Mouse (Mus musculus): ENCODE data around the gene Acss1. TPM values are rescaled to one million over a fixed set of nuclear protein-coding genes. Genes with fewer than 3 reads are reported as not detected.

The Acss1 gene
- total and polyA plus RNA-seq, 3 experiments, result 256 to 332 (median 301) TPM

GRCm38 (mm10) chr2:150688541-150689186 lies 20.4 kb upstream of the Acss1 start:
- no peak overlapping the region for H3K9ac ChIP-seq (ENCODE audit: low read depth, low read length)
- 0 out of 2 replicates have a peak, but pooled peaks have one; percentile 1 for TF ChIP-seq CTCF (IDR thresholded peaks at IDR 0.05)
- TF ChIP-seq EP300 (IDR thresholded peaks at IDR 0.05; ENCODE audit: insufficient read depth, low read depth, low read length), result no peak
- peak; percentile 65 to 75 for DNase-seq
- H3K4me1 ChIP-seq (ENCODE audit: control insufficient read depth, insufficient read depth, low read length), result no peaks in the 10 kb centered on the region
- peak overlapping the region; percentile 22 for H3K4me3 ChIP-seq
- H3K36me3 ChIP-seq (ENCODE audit: control insufficient read depth, insufficient read depth, low read length), result no peaks in the 10 kb centered on the region
- no peak overlapping the region for H3K27ac ChIP-seq
- H3K79me2 ChIP-seq (replicated peaks; ENCODE audit: control insufficient read depth, insufficient read depth, low read length), result no peaks in the 10 kb centered on the region
- WGBS, result under 1% methylated on average over 44 of the region's 44 CpGs
- intact Hi-C loops (cut with DNase I), result no loop called here
- peaks cover 12% of the 10 kb centered on the region for H3K27me3 ChIP-seq (ENCODE audit: control insufficient read depth, insufficient read depth, low read length)

DNA sequence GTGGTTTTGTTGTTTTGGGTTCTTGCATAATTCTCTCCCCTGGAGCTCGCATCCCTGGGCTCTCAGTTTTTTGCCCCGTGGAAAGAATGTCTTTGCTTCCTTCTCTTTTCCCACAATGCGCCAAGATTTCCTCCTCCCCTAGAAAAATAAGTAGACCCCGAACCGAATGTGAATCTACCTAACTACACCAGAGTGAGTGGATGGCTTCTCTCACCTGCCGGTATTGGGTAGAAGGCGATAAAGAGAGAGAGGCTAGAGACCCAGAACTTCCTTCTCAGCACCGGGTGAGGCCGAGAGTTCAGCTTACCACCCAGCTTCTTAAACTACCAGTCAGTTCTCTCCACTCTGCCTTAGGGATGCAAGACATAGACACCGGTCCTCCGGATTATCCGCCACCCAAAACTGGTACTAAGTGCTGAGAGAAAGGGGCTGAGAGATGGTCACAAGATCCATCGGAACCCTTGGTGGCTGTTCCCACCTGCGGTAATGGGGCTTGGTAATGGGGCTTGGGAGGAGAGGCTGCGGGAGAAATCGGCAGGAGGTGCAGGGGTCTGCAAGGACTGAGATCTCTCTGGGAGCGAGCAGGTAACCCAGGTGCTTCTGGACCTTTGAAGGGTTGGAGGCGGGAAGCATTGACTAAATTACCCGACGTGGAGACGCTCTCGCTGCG lies 19.7 kb upstream of the Acss1 start:
- H3K4me1 ChIP-seq (ENCODE audit: control insufficient read depth, insufficient read depth, low read length), result no peaks in the 10 kb centered on the region
- H3K9ac ChIP-seq (ENCODE audit: low read depth, low read length), result no peak overlapping the region
- WGBS, result 5% methylated on average over 23 of the region's 23 CpGs
- H3K36me3 ChIP-seq (ENCODE audit: control insufficient read depth, insufficient read depth, low read length), result no peaks in the 10 kb centered on the region
- TF ChIP-seq POLR2A (IDR thresholded peaks at IDR 0.05; ENCODE audit: insufficient read depth, low read depth, low read length) (no peak), CTCF (IDR thresholded peaks at IDR 0.05) (no peak)
- peaks cover 12% of the 10 kb centered on the region for H3K27me3 ChIP-seq (ENCODE audit: control insufficient read depth, insufficient read depth, low read length)
- intact Hi-C loops (cut with DNase I), result no loop called here
- no peaks in the 10 kb centered on the region for H3K79me2 ChIP-seq (replicated peaks; ENCODE audit: control insufficient read depth, insufficient read depth, low read length)
- H3K27ac ChIP-seq, result no peak overlapping the region
- DNase-seq, result no peak
- H3K4me3 ChIP-seq, result peak overlapping the region; percentile 22; the same call in 1 of the 2 replicates

GRCm38 (mm10) chr2:150685389-150685788 lies 17.1 kb upstream of the Acss1 start:
- WGBS, result 86% methylated on average over 9 of the region's 9 CpGs

GRCm38 (mm10) chr2:150684451-150684850 lies 16.2 kb upstream of the Acss1 start:
- 84% methylated on average over 12 of the region's 12 CpGs for WGBS
- H3K4me3 ChIP-seq, result no peak overlapping the region
- H3K36me3 ChIP-seq (ENCODE audit: control insufficient read depth, insufficient read depth, low read length), result no peaks in the 10 kb centered on the region
- DNase-seq, result no peak
- TF ChIP-seq CTCF (IDR thresholded peaks at IDR 0.05) (no peak), POLR2A (IDR thresholded peaks at IDR 0.05; ENCODE audit: insufficient read depth, low read depth, low read length) (no peak), EP300 (IDR thresholded peaks at IDR 0.05; ENCODE audit: insufficient read depth, low read depth, low read length) (no peak)
- no peak overlapping the region for H3K9ac ChIP-seq (ENCODE audit: low read depth, low read length)
- no peaks in the 10 kb centered on the region for H3K79me2 ChIP-seq (replicated peaks; ENCODE audit: control insufficient read depth, insufficient read depth, low read length)
- no peak overlapping the region for H3K27ac ChIP-seq
- H3K4me1 ChIP-seq (ENCODE audit: control insufficient read depth, insufficient read depth, low read length), result no peaks in the 10 kb centered on the region
- H3K27me3 ChIP-seq (ENCODE audit: control insufficient read depth, insufficient read depth, low read length), result peaks cover 12% of the 10 kb centered on the region
- intact Hi-C loops (cut with DNase I), result no loop called here

More at GRCm38 (mm10) chr2:150685389-150685788, 17.1 kb upstream of the Acss1 start:
- H3K27ac ChIP-seq, result no peak overlapping the region
- no peaks in the 10 kb centered on the region for H3K79me2 ChIP-seq (replicated peaks; ENCODE audit: control insufficient read depth, insufficient read depth, low read length)
- no peak overlapping the region for H3K9ac ChIP-seq (ENCODE audit: low read depth, low read length)
- no peaks in the 10 kb centered on the region for H3K36me3 ChIP-seq (ENCODE audit: control insufficient read depth, insufficient read depth, low read length)
- H3K4me3 ChIP-seq, result no peak overlapping the region
- peaks cover 12% of the 10 kb centered on the region for H3K27me3 ChIP-seq (ENCODE audit: control insufficient read depth, insufficient read depth, low read length)
- H3K4me1 ChIP-seq (ENCODE audit: control insufficient read depth, insufficient read depth, low read length), result no peaks in the 10 kb centered on the region
- intact Hi-C loops (cut with DNase I), result no loop called here
- DNase-seq, result no peak
- no peak for TF ChIP-seq EP300 (IDR thresholded peaks at IDR 0.05; ENCODE audit: insufficient read depth, low read depth, low read length)
- TF ChIP-seq POLR2A (IDR thresholded peaks at IDR 0.05; ENCODE audit: insufficient read depth, low read depth, low read length), result no peak
- TF ChIP-seq CTCF (IDR thresholded peaks at IDR 0.05), result no peak

GRCm38 (mm10) chr2:150681581-150681980 lies 13.3 kb upstream of the Acss1 start:
- no peaks in the 10 kb centered on the region for H3K4me1 ChIP-seq (ENCODE audit: control insufficient read depth, insufficient read depth, low read length)
- H3K79me2 ChIP-seq (replicated peaks; ENCODE audit: control insufficient read depth, insufficient read depth, low read length), result no peaks in the 10 kb centered on the region
- TF ChIP-seq POLR2A (IDR thresholded peaks at IDR 0.05; ENCODE audit: insufficient read depth, low read depth, low read length) (no peak), EP300 (IDR thresholded peaks at IDR 0.05; ENCODE audit: insufficient read depth, low read depth, low read length) (no peak), CTCF (IDR thresholded peaks at IDR 0.05) (no peak)
- WGBS, result 38% methylated on average over 4 of the region's 4 CpGs
- intact Hi-C loops (cut with DNase I), result no loop called here
- no peak overlapping the region for H3K27ac ChIP-seq
- no peak overlapping the region for H3K4me3 ChIP-seq
- H3K36me3 ChIP-seq (ENCODE audit: control insufficient read depth, insufficient read depth, low read length), result no peaks in the 10 kb centered on the region
- no peak overlapping the region for H3K9ac ChIP-seq (ENCODE audit: low read depth, low read length)
- H3K27me3 ChIP-seq (ENCODE audit: control insufficient read depth, insufficient read depth, low read length), result 0 out of 2 replicates have a peak, but pooled peaks cover 1% of the 10 kb centered on the region
- DNase-seq, result no peak

DNA sequence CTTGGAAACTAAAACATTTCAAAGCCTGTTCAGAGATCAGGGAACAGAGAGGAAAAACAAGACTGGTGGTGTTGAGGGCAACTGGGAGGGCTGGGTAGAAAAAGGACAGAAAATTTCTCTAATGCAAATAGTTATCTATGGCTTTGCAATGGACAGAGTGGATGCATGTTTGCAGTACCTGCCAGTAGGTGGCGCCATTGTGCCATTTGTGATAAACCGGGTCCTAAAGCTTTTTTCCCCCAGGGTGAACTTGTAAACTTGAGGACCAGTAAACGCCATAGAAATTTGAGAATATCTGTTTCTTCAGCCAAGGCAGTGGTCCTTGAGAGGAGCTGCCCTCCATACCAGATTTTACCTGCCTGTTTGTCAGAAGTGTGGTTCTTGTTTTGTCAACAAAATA lies 10.1 kb upstream of the Acss1 start:
- Histone ChIP-seq H3K4me1 (ENCODE audit: control insufficient read depth, insufficient read depth, low read length) (0 out of 2 replicates have a peak, but pooled peaks cover 1% of the 10 kb centered on the region), H3K9ac (ENCODE audit: low read depth, low read length) (no peak overlapping the region), H3K36me3 (ENCODE audit: control insufficient read depth, insufficient read depth, low read length) (no peaks in the 10 kb centered on the region), H3K4me3 (no peak overlapping the region), H3K79me2 (replicated peaks; ENCODE audit: control insufficient read depth, insufficient read depth, low read length) (no peaks in the 10 kb centered on the region), H3K27me3 (ENCODE audit: control insufficient read depth, insufficient read depth, low read length) (no peaks in the 10 kb centered on the region), H3K27ac (no peak overlapping the region)
- peak; percentile 63 to 76 for DNase-seq
- WGBS, result 2% methylated on average over 3 of the region's 3 CpGs
- intact Hi-C loops (cut with DNase I), result loop anchor here (2.0 to 5.0 kb wide), 4 partner anchors 70 to 322 kb away; partner anchors contain the start of genes Entpd6 and Gins1
- TF ChIP-seq CTCF (IDR thresholded peaks at IDR 0.05) (peak; percentile 97), EP300 (IDR thresholded peaks at IDR 0.05; ENCODE audit: insufficient read depth, low read depth, low read length) (0 out of 2 replicates have a peak, but pooled peaks have one; percentile 37), POLR2A (IDR thresholded peaks at IDR 0.05; ENCODE audit: insufficient read depth, low read depth, low read length) (no peak)
